ENCODE assay signal across 7 mouse cellular contexts in genomic region chr5:115491771-115492322, GRCm38 (mm10). TPM values are rescaled to one million over a fixed set of nuclear protein-coding genes. Genes with fewer than 3 reads are reported as not detected.
DNase-seq lines count a peak whose midpoint lies in the region; ATAC-seq and TF ChIP-seq lines count a peak whose summit lies in the region.

No protein-coding gene starts in this region.

- H3ac ChIP-seq in myocyte (ENCODE audit: control insufficient read depth, insufficient read length) = no peak overlapping the region

- WGBS in hindbrain, embryonic 13.5 days = 5% methylated on average over 28 of the region's 28 CpGs
- WGBS in liver, embryonic 11.5 days = 6% methylated on average over 28 of the region's 28 CpGs

- no peak for ATAC-seq in hindbrain, embryonic 13.5 days (ENCODE audit: low FRiP score)
- ATAC-seq in liver, embryonic 11.5 days (replicated peaks; ENCODE audit: low FRiP score) = no peak

- peak overlapping the region; percentile 68 for H3K9ac ChIP-seq in hindbrain, embryonic 13.5 days
- peak overlapping the region; percentile 48 for H3K9ac ChIP-seq in liver, embryonic 11.5 days (ENCODE audit: low read depth, low read length)

- TF ChIP-seq POLR2A in myocyte (IDR thresholded peaks at IDR 0.05; ENCODE audit: insufficient read length, low read depth) = peak; percentile 62

- H3K9me3 ChIP-seq in hindbrain, embryonic 13.5 days = no peaks in the 10 kb centered on the region
- H3K9me3 ChIP-seq in liver, embryonic 11.5 days (ENCODE audit: control insufficient read depth, low read length) = no peaks in the 10 kb centered on the region

- H3K27me3 ChIP-seq in hindbrain, embryonic 13.5 days = no peaks in the 10 kb centered on the region
- H3K27me3 ChIP-seq in liver, embryonic 11.5 days (replicated peaks; ENCODE audit: control insufficient read depth, insufficient read depth, low read length) = no peaks in the 10 kb centered on the region
- no peaks in the 10 kb centered on the region for H3K27me3 ChIP-seq in myocyte (ENCODE audit: control insufficient read depth, insufficient read depth, insufficient read length)

- H3K79me2 ChIP-seq in myocyte (ENCODE audit: control insufficient read depth, insufficient read depth) = no peaks in the 10 kb centered on the region

- H3K4me2 ChIP-seq in hindbrain, embryonic 13.5 days = peak overlapping the region; percentile 70
- H3K4me2 ChIP-seq in liver, embryonic 11.5 days = peak overlapping the region; percentile 74
- peak overlapping the region; percentile 81 for H3K4me2 ChIP-seq in myocyte (ENCODE audit: low read depth)

- peaks cover 21% of the 10 kb centered on the region for H3K4me1 ChIP-seq in hindbrain, embryonic 13.5 days (replicated peaks)
- H3K4me1 ChIP-seq in liver, embryonic 11.5 days (replicated peaks; ENCODE audit: control insufficient read depth, insufficient read depth, low read length) = peaks cover 22% of the 10 kb centered on the region

- peak; percentile 96 for DNase-seq in Muller cell, postnatal 12 days (ENCODE audit: inconsistent ontology term)
- peak; percentile 70 for DNase-seq in brain, adult 2 months (ENCODE audit: low read depth, low spot score)
- DNase-seq in forelimb bud, embryonic 11.5 days (ENCODE audit: low read depth, low spot score) = peak; percentile 53
- no peak for DNase-seq in liver, embryonic 11.5 days (ENCODE audit: low spot score)
- DNase-seq in thymus, postnatal 4 days = peak; percentile 44

- H3K27ac ChIP-seq in hindbrain, embryonic 13.5 days = no peak overlapping the region; the same call in 1 of the 2 replicates
- H3K27ac ChIP-seq in liver, embryonic 11.5 days (ENCODE audit: low read depth, low read length) = no peak overlapping the region

- H3K4me3 ChIP-seq in hindbrain, embryonic 13.5 days = peak overlapping the region; percentile 28
- H3K4me3 ChIP-seq in liver, embryonic 11.5 days (ENCODE audit: low read depth, low read length) = peak overlapping the region; percentile 26; the same call in 1 of the 2 replicates
- H3K4me3 ChIP-seq in myocyte = peak overlapping the region; percentile 17

- no peaks in the 10 kb centered on the region for H3K36me3 ChIP-seq in hindbrain, embryonic 13.5 days
- H3K36me3 ChIP-seq in liver, embryonic 11.5 days (ENCODE audit: control insufficient read depth, insufficient read depth, low read length) = no peaks in the 10 kb centered on the region
- no peaks in the 10 kb centered on the region for H3K36me3 ChIP-seq in myocyte (ENCODE audit: control insufficient read depth, insufficient read depth)

TF ChIP-seq in myocyte, 11 proteins besides CTCF, POLR2A, EP300 and RAD21:
- TF ChIP-seq E2F4 (IDR thresholded peaks at IDR 0.05; ENCODE audit: insufficient read depth) (no peak), SRF (IDR thresholded peaks at IDR 0.05; ENCODE audit: control insufficient read depth, insufficient read length, low read depth) (no peak), REST (IDR thresholded peaks at IDR 0.05; ENCODE audit: insufficient read depth, insufficient read length) (no peak), TCF12 (IDR thresholded peaks at IDR 0.05; ENCODE audit: insufficient read depth, poor library complexity, severe bottlenecking) (peak; percentile 85), POLR2AphosphoS2 (IDR thresholded peaks at IDR 0.05; ENCODE audit: insufficient read length, low read depth) (peak; percentile 10), TCF3 (IDR thresholded peaks at IDR 0.05; ENCODE audit: insufficient read length, low read depth) (peak; percentile 88), MYOD1 (IDR thresholded peaks at IDR 0.05; ENCODE audit: control insufficient read depth in 1 of 3, insufficient read length in 2 of 3, low read depth in 2 of 3) (peak in 2 of 3 experiments; percentile 93 to 95), CEBPB (IDR thresholded peaks at IDR 0.05; ENCODE audit: insufficient read depth, poor library complexity, severe bottlenecking) (peak; percentile 79), MYOG (IDR thresholded peaks at IDR 0.05; ENCODE audit: control insufficient read depth in 1 of 3, insufficient read depth in 1 of 3, insufficient read length in 2 of 3, low read depth in 2 of 3) (peak; percentile 55 to 98 (median 94)), MAX (IDR thresholded peaks at IDR 0.05; ENCODE audit: low read depth) (no peak), USF1 (IDR thresholded peaks at IDR 0.05; ENCODE audit: low read depth) (no peak)

RNA-seq across cellular contexts. Expression of gene Sirt4, which starts 7.3 kb away (rescaled TPM):
- polyA plus RNA-seq in hindbrain, embryonic 13.5 days (2015; fragmentation: Nextera tagmentation; extraction: Ambion mirVana) = 30.0 TPM in 2 replicates
- polyA plus RNA-seq in liver, embryonic 11.5 days (2014; fragmentation: Nextera tagmentation; extraction: Ambion mirVana) = 14.8 and 15.2 TPM in 2 replicates
- polyA plus RNA-seq in myocyte (2012; fragmentation: generic; extraction: Trizol) = 13.6 TPM

RNA-seq across cellular contexts. Expression of gene Pxn, which starts 14.6 kb away (rescaled TPM):
- 19.9 and 23.4 TPM in 2 replicates for polyA plus RNA-seq in hindbrain, embryonic 13.5 days (2015; fragmentation: Nextera tagmentation; extraction: Ambion mirVana)
- 12.4 and 14.0 TPM in 2 replicates for polyA plus RNA-seq in liver, embryonic 11.5 days (2014; fragmentation: Nextera tagmentation; extraction: Ambion mirVana)
- 120 TPM for polyA plus RNA-seq in myocyte (2012; fragmentation: generic; extraction: Trizol)

RNA-seq across cellular contexts. Expression of gene Pla2g1b, which starts 25.8 kb away (rescaled TPM):
- polyA plus RNA-seq in hindbrain, embryonic 13.5 days (2015; fragmentation: Nextera tagmentation; extraction: Ambion mirVana) = not detected in 2 replicates
- 0.89 and 1.2 TPM in 2 replicates for polyA plus RNA-seq in liver, embryonic 11.5 days (2014; fragmentation: Nextera tagmentation; extraction: Ambion mirVana)
- polyA plus RNA-seq in myocyte (2012; fragmentation: generic; extraction: Trizol) = not detected
